Mouse (Mus musculus) intestine, embryonic 14.5 days (tissue): ENCODE measurements around the gene Hoxc4. TPM values are rescaled to one million over a fixed set of nuclear protein-coding genes. Genes with fewer than 3 reads are reported as not detected.
A peak's percentile ranks its signal among the peaks of the same experiment; 100 is the strongest.

ENCODE experiments used
- ATAC-seq: fragments of 200-750 bp; cut with Nextera tagmentation; replicated peaks from 2 replicates; pipeline ENCODE4 v1.8.0; 2017; ENCODE audit warnings: low read depth, moderate number of reproducible peaks, moderate TSS enrichment, moderate library complexity; ENCODE audit not compliant: low FRiP score, low TSS enrichment
- DNase-seq: peaks from one replicate; pipeline ENCODE4 v3.0.0-alpha.2; 2018; ENCODE audit warnings: low spot score
- H3K27ac ChIP-seq: fragments of 300-500 bp; sonication (generic); 2 replicates; pipeline ENCODE4 v1.5.1; 2014; ENCODE audit warnings: low read depth, mild to moderate bottlenecking, control low read depth
- H3K27me3 ChIP-seq: fragments of 300-500 bp; sonication (generic); replicated peaks from 2 replicates; pipeline ENCODE4 v1.6.1; 2014; ENCODE audit warnings: low read length, control low read depth; ENCODE audit not compliant: control insufficient read depth, insufficient read depth
- H3K36me3 ChIP-seq: fragments of 300-500 bp; sonication (generic); 2 replicates; pipeline ENCODE4 v1.6.1; 2014; ENCODE audit warnings: low read length, control low read depth; ENCODE audit not compliant: control insufficient read depth, insufficient read depth
- H3K4me1 ChIP-seq: fragments of 300-500 bp; sonication (generic); replicated peaks from 2 replicates; pipeline ENCODE4 v1.6.1; 2014; ENCODE audit warnings: low read length, control low read depth, mixed read lengths; ENCODE audit not compliant: control insufficient read depth, insufficient read depth
- H3K4me2 ChIP-seq: fragments of 300-500 bp; sonication (generic); 2 replicates; pipeline ENCODE4 v1.6.1; 2014; ENCODE audit warnings: low read length
- H3K4me3 ChIP-seq: fragments of 300-500 bp; sonication (generic); 2 replicates; pipeline ENCODE4 v1.5.1; 2014; ENCODE audit warnings: low read depth, low read length, control low read depth, mixed read lengths
- H3K9ac ChIP-seq: fragments of 300-500 bp; sonication (generic); 2 replicates; pipeline ENCODE4 v1.6.1; 2014; ENCODE audit warnings: mild to moderate bottlenecking, low read length
- H3K9me3 ChIP-seq: fragments of 300-500 bp; sonication (generic); 2 replicates; pipeline ENCODE4 v1.6.1; 2016; ENCODE audit warnings: low read length, control low read depth; ENCODE audit not compliant: control insufficient read depth
- WGBS: fragments of 180-500 bp; shearing (Covaris S2); extraction: QIAGEN DNeasy Blood & Tissue Kit; methylation state at CpG from one replicate; pipeline ENCODE4 v1.1.7; 2014; 5-methylcytosine and 5-hydroxymethylcytosine counted together
- polyA plus RNA-seq: library from polyadenylated mRNA; unstranded; fragments of >200 nt; fragmentation: Nextera tagmentation; extraction: Ambion mirVana; gene quantifications from 2 replicates; pipeline ENCODE4 v1.2.1, GENCODE M21; 2014

The Hoxc4 gene
- polyA plus RNA-seq, 1 experiment from 2014 or later: 14.6 TPM

- ATAC-seq (no peak), DNase-seq (no peak)
- Histone ChIP-seq H3K9me3 (no peaks in the 10 kb centered on the region), H3K9ac (no peak overlapping the region), H3K27me3 (peaks cover 100% of the 10 kb centered on the region), H3K27ac (peak overlapping the region; percentile 29; the same call in 1 of the 2 replicates), H3K4me2 (peak overlapping the region; percentile 64), H3K36me3 (no peaks in the 10 kb centered on the region), H3K4me1 (peaks cover 13% of the 10 kb centered on the region), H3K4me3 (peak overlapping the region; percentile 9; the same call in 1 of the 2 replicates)
- WGBS: 27% methylated on average over 4 of the region's 4 CpGs
Observed at GRCm38 (mm10) chr15:103002156-103002555, 16.6 kb upstream of the Hoxc4 start.

- Histone ChIP-seq H3K27me3 (peaks cover 100% of the 10 kb centered on the region), H3K4me3 (peak overlapping the region; percentile 8; the same call in 1 of the 2 replicates), H3K4me1 (peaks cover 21% of the 10 kb centered on the region), H3K36me3 (no peaks in the 10 kb centered on the region), H3K9me3 (no peaks in the 10 kb centered on the region), H3K27ac (peak overlapping the region; percentile 29; the same call in 1 of the 2 replicates), H3K4me2 (peak overlapping the region; percentile 64), H3K9ac (0 out of 2 replicates have a peak overlapping the region, but pooled peaks have one; percentile 27)
- 16% methylated on average over 13 of the region's 13 CpGs for WGBS
- ATAC-seq: no peak
- DNase-seq: no peak
Observed at GRCm38 (mm10) chr15:103002821-103003448, 15.8 kb upstream of the Hoxc4 start.

- Histone ChIP-seq H3K9me3 (no peaks in the 10 kb centered on the region), H3K27ac (peak overlapping the region; percentile 70), H3K36me3 (no peaks in the 10 kb centered on the region), H3K27me3 (peaks cover 98% of the 10 kb centered on the region), H3K4me3 (peak overlapping the region; percentile 1; the same call in 1 of the 2 replicates), H3K9ac (peak overlapping the region; percentile 51), H3K4me2 (peak overlapping the region; percentile 46), H3K4me1 (peaks cover 28% of the 10 kb centered on the region)
- WGBS: under 1% methylated on average over 17 of the region's 17 CpGs
- DNase-seq (no peak), ATAC-seq (no peak)
Observed at GRCm38 (mm10) chr15:103005308-103005707, 13.4 kb upstream of the Hoxc4 start.

- Histone ChIP-seq H3K27ac (peak overlapping the region; percentile 70), H3K4me2 (peak overlapping the region; percentile 46), H3K4me1 (peaks cover 28% of the 10 kb centered on the region), H3K4me3 (0 out of 2 replicates have a peak overlapping the region, but pooled peaks have one; percentile 1), H3K9me3 (no peaks in the 10 kb centered on the region), H3K36me3 (no peaks in the 10 kb centered on the region), H3K27me3 (peaks cover 96% of the 10 kb centered on the region), H3K9ac (peak overlapping the region; percentile 51)
- DNase-seq: no peak
- ATAC-seq: no peak
- 16% methylated on average over 5 of the region's 5 CpGs for WGBS
Observed at GRCm38 (mm10) chr15:103005797-103006196, 12.9 kb upstream of the Hoxc4 start.

GRCm38 (mm10) chr15:103006326-103006725, 12.4 kb upstream of the Hoxc4 start:
- no peak overlapping the region for H3K4me3 ChIP-seq
- H3K9me3 ChIP-seq: no peaks in the 10 kb centered on the region
- DNase-seq (no peak), ATAC-seq (no peak)
- WGBS: 19% methylated on average over 1 of the region's 1 CpGs
- peak overlapping the region; percentile 46 for H3K4me2 ChIP-seq
- peaks cover 96% of the 10 kb centered on the region for H3K27me3 ChIP-seq
- no peak overlapping the region for H3K9ac ChIP-seq
- H3K4me1 ChIP-seq: peaks cover 31% of the 10 kb centered on the region
- no peaks in the 10 kb centered on the region for H3K36me3 ChIP-seq
- H3K27ac ChIP-seq: peak overlapping the region; percentile 70

GRCm38 (mm10) chr15:103009265-103010111, 9.2 kb upstream of the Hoxc4 start:
- Histone ChIP-seq H3K27me3 (peaks cover 89% of the 10 kb centered on the region), H3K4me1 (peaks cover 40% of the 10 kb centered on the region), H3K36me3 (no peaks in the 10 kb centered on the region), H3K4me3 (peak overlapping the region; percentile 47), H3K9me3 (no peaks in the 10 kb centered on the region), H3K27ac (peak overlapping the region; percentile 71), H3K4me2 (peak overlapping the region; percentile 62), H3K9ac (peak overlapping the region; percentile 69)
- DNase-seq (no peak), ATAC-seq (0 out of 2 replicates have a peak, but pooled peaks have one; percentile 11)
- WGBS: 1% methylated on average over 27 of the region's 27 CpGs

- 3% methylated on average over 31 of the region's 31 CpGs for WGBS
- Histone ChIP-seq H3K4me3 (peak overlapping the region; percentile 47), H3K4me2 (peak overlapping the region; percentile 62), H3K4me1 (peaks cover 36% of the 10 kb centered on the region), H3K27ac (peak overlapping the region; percentile 71), H3K9me3 (no peaks in the 10 kb centered on the region), H3K9ac (peak overlapping the region; percentile 69), H3K36me3 (no peaks in the 10 kb centered on the region), H3K27me3 (peaks cover 89% of the 10 kb centered on the region)
- ATAC-seq (no peak), DNase-seq (no peak)
Observed at GRCm38 (mm10) chr15:103010112-103010846, 8.5 kb upstream of the Hoxc4 start.

GRCm38 (mm10) chr15:103010847-103011555, 7.7 kb upstream of the Hoxc4 start:
- Histone ChIP-seq H3K36me3 (no peaks in the 10 kb centered on the region), H3K9ac (peak overlapping the region; percentile 69), H3K4me2 (peak overlapping the region; percentile 62), H3K4me3 (peak overlapping the region; percentile 47), H3K27me3 (peaks cover 89% of the 10 kb centered on the region), H3K9me3 (no peaks in the 10 kb centered on the region), H3K27ac (peak overlapping the region; percentile 71), H3K4me1 (peaks cover 34% of the 10 kb centered on the region)
- 8% methylated on average over 28 of the region's 28 CpGs for WGBS
- no peak for DNase-seq
- ATAC-seq: no peak
